Mouse (Mus musculus): ENCODE data around the gene Wdfy2. TPM values are rescaled to one million over a fixed set of nuclear protein-coding genes. Genes with fewer than 3 reads are reported as not detected.

Gene Wdfy2
- total RNA-seq, 4 experiments from 2014 or later, result 39.7 to 40.5 (median 40.0) TPM

- DNase-seq, result no peak
These were observed 99.3 kb downstream of the Wdfy2 start for GRCm38 (mm10) chr14:62936631-62937380.

- DNase-seq, result peak; percentile 35
These were observed 100.2 kb downstream of the Wdfy2 start for GRCm38 (mm10) chr14:62937675-62938074.

- no peak for DNase-seq
These were observed 102.0 kb downstream of the Wdfy2 start for GRCm38 (mm10) chr14:62939435-62939834.

- peak; percentile 88 for DNase-seq
These were observed 103.1 kb downstream of the Wdfy2 start for GRCm38 (mm10) chr14:62940383-62941074.

- no peak for DNase-seq
These were observed 109.3 kb downstream of the Wdfy2 start for GRCm38 (mm10) chr14:62946794-62947193.

GRCm38 (mm10) chr14:62956091-62956490, 118.6 kb downstream of the Wdfy2 start:
- no peak for DNase-seq

GRCm38 (mm10) chr14:62963632-62964031, 126.2 kb downstream of the Wdfy2 start:
- no peak for DNase-seq

- DNase-seq, result no peak
These were observed 127.9 kb downstream of the Wdfy2 start for GRCm38 (mm10) chr14:62965342-62965741.

- no peak for DNase-seq
These were observed 128.5 kb downstream of the Wdfy2 start for GRCm38 (mm10) chr14:62965811-62966520.

- peak; percentile 27 for DNase-seq
These were observed 137.6 kb downstream of the Wdfy2 start for GRCm38 (mm10) chr14:62975046-62975445.

GRCm38 (mm10) chr14:62979815-62980214, 142.3 kb downstream of the Wdfy2 start:
- no peak for DNase-seq

GRCm38 (mm10) chr14:62984410-62984809, 146.9 kb downstream of the Wdfy2 start, which contains the start of gene Defb48:
Defb48 (minus strand) TSS chr14:62984510.
- no peak for DNase-seq

- DNase-seq, result no peak
These were observed 153.8 kb downstream of the Wdfy2 start for GRCm38 (mm10) chr14:62991271-62991670.

GRCm38 (mm10) chr14:62991849-62992510, 154.5 kb downstream of the Wdfy2 start:
- no peak for DNase-seq

- DNase-seq, result no peak
These were observed 160.3 kb downstream of the Wdfy2 start, which contains the start of gene Defb47 for GRCm38 (mm10) chr14:62997777-62998176. Defb47 (plus strand) TSS chr14:62998077.

GRCm38 (mm10) chr14:62998977-62999376, 161.5 kb downstream of the Wdfy2 start:
- DNase-seq, result no peak

GRCm38 (mm10) chr14:63002588-63002987, 165.1 kb downstream of the Wdfy2 start:
- peak; percentile 30 for DNase-seq

Small RNAs within 50 kb of the gene (microRNA-seq; reads per million reads assigned to microRNA genes)
- gene Mir6541, result 0 reads per million in 2 experiments
- gene Mir8098, result 1.2 reads per million in 2 experiments

Other genes with a start within 250 kb of the Wdfy2 start
- gene Serpine3, start 174.0 kb upstream of the Wdfy2 start, total RNA-seq (2022), result not detected
- gene Ints6, start 76.5 kb upstream of the Wdfy2 start, total RNA-seq (2022), result 10 to 100 TPM; 53.6 to 71.6 (median 58.9) TPM
- not detected for gene Defb48, start 146.8 kb downstream of the Wdfy2 start, total RNA-seq (2022)
- not detected for gene Defb47, start 160.4 kb downstream of the Wdfy2 start, total RNA-seq (2022)
- gene Defb43, start 174.1 kb downstream of the Wdfy2 start, total RNA-seq (2022), result not detected
- under 1 TPM in 2 of 4 experiments, not detected in 2; 0.56 to 0.62 TPM for gene Defb42, start 209.3 kb downstream of the Wdfy2 start, total RNA-seq (2022)
- gene Defb30, start 212.3 kb downstream of the Wdfy2 start, total RNA-seq (2022), result not detected